Mouse (Mus musculus) midbrain, embryonic 13.5 days (tissue): Measurements from ENCODE around the gene Slit3. TPM values are rescaled to one million over a fixed set of nuclear protein-coding genes. Genes with fewer than 3 reads are reported as not detected.

Experiments used
- ATAC-seq: fragments of 200-750 bp; cut with Nextera tagmentation; 2 replicates; pipeline ENCODE4 v1.8.0; 2017; ENCODE audit warnings: mild to moderate bottlenecking, moderate TSS enrichment, moderate library complexity
- H3K27ac ChIP-seq: fragments of 300-500 bp; sonication (generic); 2 replicates; pipeline ENCODE4 v1.5.1; 2015; ENCODE audit warnings: inconsistent platforms, mild to moderate bottlenecking, moderate library complexity
- H3K27me3 ChIP-seq: fragments of 300-500 bp; sonication (generic); 2 replicates; pipeline ENCODE4 v1.6.1; 2015; ENCODE audit warnings: mild to moderate bottlenecking, inconsistent platforms
- H3K36me3 ChIP-seq: fragments of 300-500 bp; sonication (generic); 2 replicates; pipeline ENCODE4 v1.6.1; 2015; ENCODE audit warnings: mild to moderate bottlenecking, inconsistent platforms
- H3K4me1 ChIP-seq: fragments of 300-500 bp; sonication (generic); replicated peaks from 2 replicates; pipeline ENCODE4 v1.6.1; 2015; ENCODE audit warnings: inconsistent platforms
- H3K4me2 ChIP-seq: fragments of 300-500 bp; sonication (generic); replicated peaks from 2 replicates; pipeline ENCODE4 v1.6.1; 2015; ENCODE audit warnings: moderate library complexity, mild to moderate bottlenecking, inconsistent platforms
- H3K4me3 ChIP-seq: fragments of 300-500 bp; sonication (generic); replicated peaks from 2 replicates; pipeline ENCODE4 v1.5.1; 2015; ENCODE audit warnings: mild to moderate bottlenecking, inconsistent platforms
- H3K9ac ChIP-seq: fragments of 300-500 bp; sonication (generic); replicated peaks from 2 replicates; pipeline ENCODE4 v1.6.1; 2015; ENCODE audit warnings: mild to moderate bottlenecking, inconsistent platforms
- H3K9me3 ChIP-seq: fragments of 300-500 bp; sonication (generic); 2 replicates; pipeline ENCODE4 v1.6.1; 2016; ENCODE audit warnings: mild to moderate bottlenecking, inconsistent platforms
- WGBS: fragments of 180-500 bp; shearing (Covaris S2); methylation state at CpG from one replicate; pipeline ENCODE4 v1.1.7; 2015; 5-methylcytosine and 5-hydroxymethylcytosine counted together
- polyA plus RNA-seq: library from polyadenylated mRNA; unstranded; fragments of >200 nt; fragmentation: Nextera tagmentation; extraction: Ambion mirVana; gene quantifications from 2 replicates; pipeline ENCODE4 v1.2.1, GENCODE M21; 2015

Gene Slit3
- polyA plus RNA-seq, 1 experiment from 2014 or later = 6.6 TPM

DNA sequence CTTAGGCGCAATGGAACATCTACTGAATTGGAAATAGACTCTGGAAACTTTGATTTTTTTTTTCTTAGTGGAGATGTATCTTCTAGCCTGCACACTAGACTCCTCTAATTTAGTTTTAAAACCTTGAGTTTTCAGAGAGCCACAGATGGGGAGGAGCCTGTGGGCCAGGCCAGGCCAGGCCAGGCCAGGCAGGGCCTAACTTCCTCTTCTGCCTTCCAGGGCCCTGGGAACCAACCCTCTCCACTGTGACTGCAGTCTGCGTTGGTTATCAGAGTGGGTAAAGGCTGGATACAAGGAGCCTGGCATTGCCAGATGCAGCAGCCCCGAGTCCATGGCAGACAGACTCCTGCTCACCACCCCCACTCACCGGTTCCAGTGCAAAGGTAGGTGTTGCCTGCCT is 539.9 kb downstream of the Slit3 start:
- Histone ChIP-seq H3K9me3 (no peaks in the 10 kb centered on the region), H3K9ac (no peak overlapping the region), H3K27me3 (peaks cover 50% of the 10 kb centered on the region), H3K4me1 (peaks cover 16% of the 10 kb centered on the region), H3K4me2 (no peak overlapping the region), H3K4me3 (no peak overlapping the region), H3K36me3 (no peaks in the 10 kb centered on the region), H3K27ac (no peak overlapping the region)
- 89% methylated on average over 4 of the region's 4 CpGs for WGBS
- no peak for ATAC-seq

DNA sequence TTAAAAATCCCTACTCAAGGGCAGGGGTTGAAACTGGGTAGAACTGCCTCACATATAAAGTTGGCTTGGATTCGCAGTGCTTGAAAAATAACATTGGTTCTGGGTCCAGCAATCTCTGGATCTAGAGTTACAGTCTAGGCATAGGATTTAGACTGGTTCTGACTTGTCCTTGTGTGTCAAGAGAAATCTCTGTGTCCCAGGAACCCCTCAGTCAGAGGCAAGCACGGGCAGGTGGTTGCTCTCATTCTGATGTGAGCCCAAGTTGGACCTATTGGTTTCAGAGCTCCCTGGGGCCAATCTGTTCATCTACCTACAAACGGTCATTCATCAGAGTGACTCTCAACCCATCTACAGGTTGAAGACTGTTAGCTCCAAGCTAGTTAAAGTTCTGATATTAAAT is 541.9 kb downstream of the Slit3 start:
- H3K27me3 ChIP-seq = peaks cover 63% of the 10 kb centered on the region
- no peak overlapping the region for H3K4me2 ChIP-seq
- no peak overlapping the region for H3K27ac ChIP-seq
- peaks cover 16% of the 10 kb centered on the region for H3K4me1 ChIP-seq
- no peak overlapping the region for H3K9ac ChIP-seq
- H3K9me3 ChIP-seq = no peaks in the 10 kb centered on the region
- no peaks in the 10 kb centered on the region for H3K36me3 ChIP-seq
- no peak overlapping the region for H3K4me3 ChIP-seq
- ATAC-seq = no peak
- 93% methylated on average over 3 of the region's 3 CpGs for WGBS

DNA sequence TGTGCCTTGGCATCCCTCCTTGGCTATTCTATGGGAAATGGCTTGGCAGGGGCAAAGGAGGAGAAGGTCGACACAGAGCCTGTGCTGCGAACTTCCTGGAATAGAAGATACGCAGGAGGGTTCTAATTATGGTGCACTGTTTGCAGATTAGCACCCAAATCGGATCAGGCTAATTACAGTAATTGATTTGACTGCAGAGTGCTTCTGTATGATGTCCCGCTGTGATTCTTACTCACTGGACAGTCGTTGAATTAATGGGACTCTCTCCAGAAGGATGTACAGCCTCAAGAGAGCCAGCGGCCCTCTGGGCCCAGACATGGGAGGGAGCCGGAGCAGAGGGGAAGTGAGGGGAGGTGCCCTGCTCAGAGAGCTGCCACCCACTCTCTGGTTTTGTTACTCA is 542.6 kb downstream of the Slit3 start:
- peaks cover 16% of the 10 kb centered on the region for H3K4me1 ChIP-seq
- no peak overlapping the region for H3K4me3 ChIP-seq
- 35% methylated on average over 8 of the region's 8 CpGs for WGBS
- ATAC-seq = peak; percentile 43
- H3K9me3 ChIP-seq = no peaks in the 10 kb centered on the region
- no peaks in the 10 kb centered on the region for H3K36me3 ChIP-seq
- H3K9ac ChIP-seq = no peak overlapping the region
- H3K27me3 ChIP-seq = peaks cover 62% of the 10 kb centered on the region
- no peak overlapping the region for H3K4me2 ChIP-seq
- no peak overlapping the region for H3K27ac ChIP-seq

- Histone ChIP-seq H3K4me3 (no peak overlapping the region), H3K27me3 (peaks cover 70% of the 10 kb centered on the region), H3K27ac (no peak overlapping the region), H3K4me1 (peaks cover 16% of the 10 kb centered on the region), H3K9me3 (no peaks in the 10 kb centered on the region), H3K36me3 (no peaks in the 10 kb centered on the region), H3K9ac (no peak overlapping the region), H3K4me2 (no peak overlapping the region)
- ATAC-seq = peak; percentile 67
- 36% methylated on average over 5 of the region's 5 CpGs for WGBS
Measured at GRCm38 (mm10) chr11:35664991-35665390, 544.0 kb downstream of the Slit3 start.

DNA sequence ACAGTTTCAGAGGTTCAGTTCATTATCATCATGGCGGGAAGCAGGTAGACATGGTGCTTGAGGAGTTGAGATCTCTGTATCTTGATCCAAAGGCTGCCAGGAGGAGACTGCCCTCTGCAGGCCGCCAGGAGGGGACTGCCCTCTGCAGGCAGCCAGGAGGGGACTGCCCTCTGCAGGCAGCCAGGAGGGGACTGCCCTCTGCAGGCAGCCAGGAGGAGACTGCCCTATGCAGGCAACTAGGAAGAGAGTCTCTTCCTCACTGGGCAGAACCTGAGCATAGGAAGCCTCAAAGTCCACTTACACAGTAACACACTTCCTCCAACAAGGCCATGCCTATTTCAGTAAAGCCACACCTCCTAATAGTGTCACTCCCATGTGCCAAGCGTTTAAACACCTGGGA is 546.4 kb downstream of the Slit3 start:
- Histone ChIP-seq H3K4me3 (no peak overlapping the region), H3K27ac (no peak overlapping the region), H3K4me1 (peaks cover 16% of the 10 kb centered on the region), H3K9me3 (no peaks in the 10 kb centered on the region), H3K4me2 (no peak overlapping the region), H3K27me3 (peaks cover 65% of the 10 kb centered on the region), H3K9ac (no peak overlapping the region), H3K36me3 (no peaks in the 10 kb centered on the region)
- ATAC-seq = no peak
- 42% methylated on average over 3 of the region's 3 CpGs for WGBS

DNA sequence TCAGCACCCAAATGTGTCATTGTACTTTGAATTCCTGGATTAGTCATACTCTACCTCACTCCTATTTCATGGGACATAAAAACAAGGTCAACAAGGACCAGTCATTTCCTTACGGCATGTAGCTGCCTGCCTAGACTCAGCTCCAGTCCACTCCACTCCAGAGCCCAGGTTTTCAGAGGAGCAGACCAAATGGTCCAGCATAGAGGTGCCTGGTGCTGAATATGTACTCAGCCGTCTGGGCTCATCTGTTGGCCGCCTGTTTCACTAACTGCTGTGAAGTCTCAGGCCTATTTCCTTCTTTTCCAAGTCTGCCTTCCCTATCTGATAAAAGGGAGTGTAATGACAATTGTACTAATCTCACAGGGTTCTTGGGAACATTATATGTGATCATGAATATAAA is 547.1 kb downstream of the Slit3 start:
- 41% methylated on average over 3 of the region's 3 CpGs for WGBS
- no peak for ATAC-seq

GRCm38 (mm10) chr11:35668750-35669149 is 547.7 kb downstream of the Slit3 start:
- Histone ChIP-seq H3K9ac (no peak overlapping the region), H3K4me3 (no peak overlapping the region), H3K27ac (no peak overlapping the region), H3K36me3 (no peaks in the 10 kb centered on the region), H3K4me2 (no peak overlapping the region), H3K9me3 (no peaks in the 10 kb centered on the region), H3K4me1 (peaks cover 12% of the 10 kb centered on the region), H3K27me3 (peaks cover 61% of the 10 kb centered on the region)
- no peak for ATAC-seq
- WGBS = 71% methylated on average over 1 of the region's 1 CpGs

More for the DNA sequence above, 547.1 kb downstream of the Slit3 start:
- Histone ChIP-seq H3K9ac (no peak overlapping the region), H3K9me3 (no peaks in the 10 kb centered on the region), H3K4me3 (no peak overlapping the region), H3K4me2 (no peak overlapping the region), H3K36me3 (no peaks in the 10 kb centered on the region), H3K27me3 (peaks cover 65% of the 10 kb centered on the region), H3K27ac (no peak overlapping the region), H3K4me1 (peaks cover 16% of the 10 kb centered on the region)

DNA sequence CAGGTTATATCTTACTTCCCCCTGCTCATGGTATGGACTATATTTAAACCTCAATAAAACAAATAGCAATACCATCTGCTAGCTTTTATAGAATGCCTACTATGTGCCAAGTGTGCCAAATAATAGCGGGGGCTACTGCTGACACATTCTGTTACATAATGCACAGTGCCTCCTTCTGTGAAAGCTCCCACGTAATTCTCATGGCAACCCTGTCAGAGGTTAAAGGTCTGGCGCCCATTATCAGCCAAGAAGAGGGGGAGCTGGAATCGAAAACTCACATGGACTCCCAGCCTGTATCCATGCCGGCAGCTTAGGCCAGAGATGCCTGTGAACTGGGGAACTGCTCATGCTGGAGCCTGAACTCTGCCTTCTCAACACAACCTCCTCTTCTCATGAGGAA is 548.5 kb downstream of the Slit3 start:
- Histone ChIP-seq H3K4me2 (no peak overlapping the region), H3K4me1 (peaks cover 4% of the 10 kb centered on the region), H3K4me3 (no peak overlapping the region), H3K27ac (no peak overlapping the region), H3K9ac (no peak overlapping the region), H3K9me3 (no peaks in the 10 kb centered on the region), H3K27me3 (peaks cover 53% of the 10 kb centered on the region), H3K36me3 (no peaks in the 10 kb centered on the region)
- ATAC-seq = no peak
- WGBS = 83% methylated on average over 5 of the region's 5 CpGs

- Histone ChIP-seq H3K4me1 (no peaks in the 10 kb centered on the region), H3K4me2 (no peak overlapping the region), H3K4me3 (no peak overlapping the region), H3K27me3 (peaks cover 47% of the 10 kb centered on the region), H3K36me3 (no peaks in the 10 kb centered on the region), H3K9ac (no peak overlapping the region), H3K27ac (no peak overlapping the region), H3K9me3 (no peaks in the 10 kb centered on the region)
- ATAC-seq = no peak
- 79% methylated on average over 6 of the region's 6 CpGs for WGBS
Measured at GRCm38 (mm10) chr11:35670181-35670580, 549.2 kb downstream of the Slit3 start.

GRCm38 (mm10) chr11:35670746-35671145 is 549.7 kb downstream of the Slit3 start:
- peaks cover 41% of the 10 kb centered on the region for H3K27me3 ChIP-seq
- H3K27ac ChIP-seq = no peak overlapping the region
- no peaks in the 10 kb centered on the region for H3K4me1 ChIP-seq
- H3K36me3 ChIP-seq = no peaks in the 10 kb centered on the region
- no peak overlapping the region; the same call in 1 of the 2 replicates for H3K9ac ChIP-seq
- H3K4me3 ChIP-seq = no peak overlapping the region
- no peak overlapping the region for H3K4me2 ChIP-seq
- WGBS = 62% methylated on average over 3 of the region's 3 CpGs
- H3K9me3 ChIP-seq = no peaks in the 10 kb centered on the region
- ATAC-seq = no peak

DNA sequence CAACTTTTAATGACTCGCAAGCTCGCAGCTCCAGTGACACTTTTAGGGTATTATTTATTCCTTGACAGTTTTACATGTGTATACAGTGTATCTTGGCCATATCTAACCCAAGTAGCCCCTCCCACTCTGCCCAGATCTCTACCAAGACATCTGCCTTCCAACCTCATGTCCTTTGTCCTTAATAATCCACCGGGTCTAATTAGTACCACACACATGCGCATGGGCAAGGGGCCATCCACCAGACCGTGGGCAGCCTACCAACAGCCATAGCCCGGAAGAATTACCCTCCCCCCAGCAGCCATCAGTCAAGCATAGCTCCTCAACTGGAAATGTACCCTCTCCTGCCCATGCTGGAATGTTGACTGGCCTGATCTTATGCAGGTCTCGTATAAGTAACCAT is 552.0 kb downstream of the Slit3 start:
- no peak overlapping the region for H3K4me2 ChIP-seq
- no peak overlapping the region for H3K27ac ChIP-seq
- no peak overlapping the region for H3K4me3 ChIP-seq
- no peaks in the 10 kb centered on the region for H3K4me1 ChIP-seq
- H3K27me3 ChIP-seq = peaks cover 22% of the 10 kb centered on the region
- H3K36me3 ChIP-seq = no peaks in the 10 kb centered on the region
- ATAC-seq = 0 out of 2 replicates have a peak, but pooled peaks have one; percentile 49
- H3K9ac ChIP-seq = no peak overlapping the region
- H3K9me3 ChIP-seq = no peaks in the 10 kb centered on the region
- 75% methylated on average over 7 of the region's 7 CpGs for WGBS

- WGBS = 96% methylated on average over 9 of the region's 9 CpGs
- H3K4me1 ChIP-seq = no peaks in the 10 kb centered on the region
- H3K4me3 ChIP-seq = no peak overlapping the region
- H3K4me2 ChIP-seq = no peak overlapping the region
- no peaks in the 10 kb centered on the region for H3K9me3 ChIP-seq
- ATAC-seq = no peak
- no peaks in the 10 kb centered on the region for H3K36me3 ChIP-seq
- no peak overlapping the region for H3K27ac ChIP-seq
- peaks cover 14% of the 10 kb centered on the region for H3K27me3 ChIP-seq
- H3K9ac ChIP-seq = no peak overlapping the region
Measured at GRCm38 (mm10) chr11:35674242-35674641, 553.2 kb downstream of the Slit3 start.

GRCm38 (mm10) chr11:35676744-35677143 is 555.7 kb downstream of the Slit3 start:
- Histone ChIP-seq H3K27me3 (no peaks in the 10 kb centered on the region), H3K27ac (no peak overlapping the region), H3K4me3 (no peak overlapping the region), H3K4me1 (no peaks in the 10 kb centered on the region), H3K9ac (no peak overlapping the region), H3K9me3 (no peaks in the 10 kb centered on the region), H3K36me3 (no peaks in the 10 kb centered on the region), H3K4me2 (no peak overlapping the region)
- WGBS = 46% methylated on average over 4 of the region's 4 CpGs
- no peak for ATAC-seq
